Mouse (Mus musculus): ENCODE data around the gene Dtx2. TPM values are rescaled to one million over a fixed set of nuclear protein-coding genes. Genes with fewer than 3 reads are reported as not detected.
A peak's percentile ranks its signal among the peaks of the same experiment; 100 is the strongest.

Dtx2 gene
- total RNA-seq, 1 experiment: 28.3 TPM

GRCm38 (mm10) chr5:135984546-135985044 lies 10.0 kb upstream of the Dtx2 start:
- peaks cover 0 to 9% of the 10 kb centered on the region in 2 experiments; a peak in 2 of 4 replicates for H3K4me1 ChIP-seq (ENCODE audit: control insufficient read depth in 2 of 2, insufficient read depth in 2 of 2, low read length in 2 of 2, poor library complexity in 1 of 2)
- H3K27ac ChIP-seq (ENCODE audit: insufficient read depth, low read depth, low read length, poor library complexity, severe bottlenecking): no peak overlapping the region
- H3K9me3 ChIP-seq (ENCODE audit: control insufficient read depth, insufficient read depth, low read depth, low read length): no peaks in the 10 kb centered on the region
- H3K9ac ChIP-seq (ENCODE audit: insufficient read depth, low read depth, low read length, poor library complexity, severe bottlenecking): no peak overlapping the region
- no peak for DNase-seq (ENCODE audit: low read depth, low spot score)
- in situ Hi-C loops (cut with MboI; ENCODE audit: low sequenced_read_pairs in 2 of 2, unreplicated experiment in 2 of 2): no loop called here
- TF ChIP-seq ZNF384 (IDR thresholded peaks at IDR 0.05; ENCODE audit: low read depth, low read length): peak; percentile 93
- no peak for TF ChIP-seq HCFC1 (IDR thresholded peaks at IDR 0.05; ENCODE audit: borderline replicate concordance, insufficient read depth, low read length)
- no peaks in the 10 kb centered on the region for H3K36me3 ChIP-seq (ENCODE audit: control insufficient read depth, insufficient read depth, low read length, poor library complexity, severe bottlenecking)
- no peak overlapping the region for H3K4me3 ChIP-seq (ENCODE audit: insufficient read depth in 1 of 2, low read depth in 1 of 2, low read length in 2 of 2, poor library complexity in 1 of 2, severe bottlenecking in 1 of 2)

GRCm38 (mm10) chr5:135987248-135987647 lies 7.4 kb upstream of the Dtx2 start:
- no peak for DNase-seq (ENCODE audit: low read depth, low spot score)
- no peak for TF ChIP-seq MAFK (IDR thresholded peaks at IDR 0.05; ENCODE audit: insufficient read depth, low read depth, low read length)
- TF ChIP-seq CHD2 (IDR thresholded peaks at IDR 0.05; ENCODE audit: low read depth, low read length): no peak
- no peak for TF ChIP-seq ZNF384 (IDR thresholded peaks at IDR 0.05; ENCODE audit: low read depth, low read length)
- no peak for TF ChIP-seq HCFC1 (IDR thresholded peaks at IDR 0.05; ENCODE audit: borderline replicate concordance, insufficient read depth, low read length)
- TF ChIP-seq ZC3H11A (IDR thresholded peaks at IDR 0.05; ENCODE audit: borderline replicate concordance, low read depth, low read length): no peak
- Histone ChIP-seq H3K4me3 (ENCODE audit: insufficient read depth in 1 of 2, low read depth in 1 of 2, low read length in 2 of 2, poor library complexity in 1 of 2, severe bottlenecking in 1 of 2) (no peak overlapping the region), H3K27ac (ENCODE audit: insufficient read depth, low read depth, low read length, poor library complexity, severe bottlenecking) (no peak overlapping the region), H3K9me3 (ENCODE audit: control insufficient read depth, insufficient read depth, low read depth, low read length) (no peaks in the 10 kb centered on the region), H3K4me1 (ENCODE audit: control insufficient read depth in 2 of 2, insufficient read depth in 2 of 2, low read length in 2 of 2, poor library complexity in 1 of 2) (peaks cover 0 to 2% of the 10 kb centered on the region in 2 experiments; a peak in 1 of 4 replicates), H3K9ac (ENCODE audit: insufficient read depth, low read depth, low read length, poor library complexity, severe bottlenecking) (no peak overlapping the region), H3K36me3 (ENCODE audit: control insufficient read depth, insufficient read depth, low read length, poor library complexity, severe bottlenecking) (no peaks in the 10 kb centered on the region)
- in situ Hi-C loops (cut with MboI; ENCODE audit: low sequenced_read_pairs in 2 of 2, unreplicated experiment in 2 of 2): no loop called here

GRCm38 (mm10) chr5:135990601-135991000 lies 4.0 kb upstream of the Dtx2 start:
- no peaks in the 10 kb centered on the region for H3K9me3 ChIP-seq (ENCODE audit: control insufficient read depth, insufficient read depth, low read depth, low read length)
- DNase-seq (ENCODE audit: low read depth, low spot score): no peak
- no peaks in the 10 kb centered on the region for H3K4me1 ChIP-seq (ENCODE audit: control insufficient read depth in 2 of 2, insufficient read depth in 2 of 2, low read length in 2 of 2, poor library complexity in 1 of 2)
- no peaks in the 10 kb centered on the region for H3K36me3 ChIP-seq (ENCODE audit: control insufficient read depth, insufficient read depth, low read length, poor library complexity, severe bottlenecking)
- TF ChIP-seq ZNF384 (IDR thresholded peaks at IDR 0.05; ENCODE audit: low read depth, low read length): no peak
- no peak for TF ChIP-seq CHD2 (IDR thresholded peaks at IDR 0.05; ENCODE audit: low read depth, low read length)
- TF ChIP-seq MAFK (IDR thresholded peaks at IDR 0.05; ENCODE audit: insufficient read depth, low read depth, low read length): no peak
- no peak for TF ChIP-seq HCFC1 (IDR thresholded peaks at IDR 0.05; ENCODE audit: borderline replicate concordance, insufficient read depth, low read length)
- no peak for TF ChIP-seq ZC3H11A (IDR thresholded peaks at IDR 0.05; ENCODE audit: borderline replicate concordance, low read depth, low read length)
- in situ Hi-C loops (cut with MboI; ENCODE audit: low sequenced_read_pairs in 2 of 2, unreplicated experiment in 2 of 2): no loop called here
- no peak overlapping the region for H3K27ac ChIP-seq (ENCODE audit: insufficient read depth, low read depth, low read length, poor library complexity, severe bottlenecking)
- H3K4me3 ChIP-seq (ENCODE audit: insufficient read depth in 1 of 2, low read depth in 1 of 2, low read length in 2 of 2, poor library complexity in 1 of 2, severe bottlenecking in 1 of 2): no peak overlapping the region
- H3K9ac ChIP-seq (ENCODE audit: insufficient read depth, low read depth, low read length, poor library complexity, severe bottlenecking): no peak overlapping the region

GRCm38 (mm10) chr5:135993381-135993965 lies 1.1 kb upstream of the Dtx2 start:
- no peak overlapping the region for H3K9ac ChIP-seq (ENCODE audit: insufficient read depth, low read depth, low read length, poor library complexity, severe bottlenecking)
- no peak overlapping the region for H3K4me3 ChIP-seq (ENCODE audit: insufficient read depth in 1 of 2, low read depth in 1 of 2, low read length in 2 of 2, poor library complexity in 1 of 2, severe bottlenecking in 1 of 2)
- no peak for TF ChIP-seq ZNF384 (IDR thresholded peaks at IDR 0.05; ENCODE audit: low read depth, low read length)
- no peak for TF ChIP-seq MAFK (IDR thresholded peaks at IDR 0.05; ENCODE audit: insufficient read depth, low read depth, low read length)
- TF ChIP-seq CHD2 (IDR thresholded peaks at IDR 0.05; ENCODE audit: low read depth, low read length): no peak
- TF ChIP-seq HCFC1 (IDR thresholded peaks at IDR 0.05; ENCODE audit: borderline replicate concordance, insufficient read depth, low read length): no peak
- no peak for TF ChIP-seq ZC3H11A (IDR thresholded peaks at IDR 0.05; ENCODE audit: borderline replicate concordance, low read depth, low read length)
- peaks cover 0 to 4% of the 10 kb centered on the region in 2 experiments; a peak in 1 of 4 replicates for H3K4me1 ChIP-seq (ENCODE audit: control insufficient read depth in 2 of 2, insufficient read depth in 2 of 2, low read length in 2 of 2, poor library complexity in 1 of 2)
- in situ Hi-C loops (cut with MboI; ENCODE audit: low sequenced_read_pairs in 2 of 2, unreplicated experiment in 2 of 2): no loop called here
- no peak overlapping the region for H3K27ac ChIP-seq (ENCODE audit: insufficient read depth, low read depth, low read length, poor library complexity, severe bottlenecking)
- H3K36me3 ChIP-seq (ENCODE audit: control insufficient read depth, insufficient read depth, low read length, poor library complexity, severe bottlenecking): peaks cover 5% of the 10 kb centered on the region; the same call in 1 of the 2 replicates
- DNase-seq (ENCODE audit: low read depth, low spot score): no peak
- H3K9me3 ChIP-seq (ENCODE audit: control insufficient read depth, insufficient read depth, low read depth, low read length): no peaks in the 10 kb centered on the region
